Mouse (Mus musculus) v-Abl transformed pro-B cells (cell line): ENCODE results near the gene Ak7.

Experiments used
- in situ Hi-C, 2 experiments: fragments of 400-800 bp; cut with MboI; formaldehyde crosslinking; loops; one replicate each; pipeline ENCODE4 v1.15.1; 2025; ENCODE audit not compliant: unreplicated experiment in 2 of 2

Ak7 gene

GRCm38 (mm10) chr12:105777651-105778050 is 71.9 kb downstream of the Ak7 start:
- in situ Hi-C loops, result loop anchor here (25.0 kb wide), 1 partner anchor 235 kb away; the partner anchor contains the start of gene Vrk1 (in 2 of the 2)

GRCm38 (mm10) chr12:105784196-105784999 is 78.6 kb downstream of the Ak7 start, which contains the start of gene Papola:
Gene Papola (plus strand): TSS chr12:105784694.
- in situ Hi-C loops, result loop anchor here (10.0 to 25.0 kb wide), 2 partner anchors 228 to 750 kb away; partner anchors contain the start of genes Vrk1 (in 2 of the 2) and Glrx5 (in 1 of the 2)

- in situ Hi-C loops, result loop anchor here (5.0 to 25.0 kb wide), 3 partner anchors 98 to 750 kb away; partner anchors contain the start of genes Vrk1 (in 2 of the 2), Atg2b (in 1 of the 2) and Glrx5 (in 1 of the 2)
These were observed 79.4 kb downstream of the Ak7 start for GRCm38 (mm10) chr12:105785000-105785774.

- in situ Hi-C loops, result loop anchor here (5.0 to 25.0 kb wide), 3 partner anchors 99 to 751 kb away; partner anchors contain the start of genes Vrk1 (in 2 of the 2), Atg2b (in 1 of the 2) and Glrx5 (in 1 of the 2)
These were observed 80.3 kb downstream of the Ak7 start for GRCm38 (mm10) chr12:105786113-105786512.

GRCm38 (mm10) chr12:105787626-105788025 is 81.8 kb downstream of the Ak7 start:
- in situ Hi-C loops, result loop anchor here (5.0 to 25.0 kb wide), 3 partner anchors 100 to 753 kb away; partner anchors contain the start of genes Vrk1 (in 2 of the 2), Atg2b (in 1 of the 2) and Glrx5 (in 1 of the 2)

- in situ Hi-C loops, result loop anchor here (5.0 to 25.0 kb wide), 3 partner anchors 103 to 755 kb away; partner anchors contain the start of genes Vrk1 (in 2 of the 2), Atg2b (in 1 of the 2) and Glrx5 (in 1 of the 2)
These were observed 84.1 kb downstream of the Ak7 start for GRCm38 (mm10) chr12:105789885-105790284.

- in situ Hi-C loops, result loop anchor here (25.0 kb wide), 1 partner anchor 217 kb away; the partner anchor contains the start of gene Vrk1 (in 2 of the 2)
These were observed 89.1 kb downstream of the Ak7 start for GRCm38 (mm10) chr12:105794896-105795295.

GRCm38 (mm10) chr12:105798001-105798400 is 92.2 kb downstream of the Ak7 start:
- in situ Hi-C loops, result loop anchor here (25.0 kb wide), 1 partner anchor 214 kb away; the partner anchor contains the start of gene Vrk1 (in 2 of the 2)

GRCm38 (mm10) chr12:105805790-105806189 is 100.0 kb downstream of the Ak7 start:
- in situ Hi-C loops, result loop anchor here (25.0 kb wide), 1 partner anchor 1093 kb away; no protein-coding TSS in a partner anchor

- in situ Hi-C loops, result loop anchor here (25.0 kb wide), 1 partner anchor 1094 kb away; no protein-coding TSS in a partner anchor
These were observed 100.4 kb downstream of the Ak7 start for GRCm38 (mm10) chr12:105806205-105806604.

- in situ Hi-C loops, result loop anchor here (25.0 kb wide), 1 partner anchor 1095 kb away; no protein-coding TSS in a partner anchor
These were observed 101.6 kb downstream of the Ak7 start for GRCm38 (mm10) chr12:105807416-105807815.

- in situ Hi-C loops, result loop anchor here (25.0 kb wide), 1 partner anchor 1097 kb away; no protein-coding TSS in a partner anchor
These were observed 103.2 kb downstream of the Ak7 start for GRCm38 (mm10) chr12:105808945-105809344.

- in situ Hi-C loops, result loop anchor here (25.0 kb wide), 1 partner anchor 1098 kb away; no protein-coding TSS in a partner anchor
These were observed 104.8 kb downstream of the Ak7 start for GRCm38 (mm10) chr12:105810608-105811007.

- in situ Hi-C loops, result loop anchor here (25.0 kb wide), 1 partner anchor 1102 kb away; no protein-coding TSS in a partner anchor
These were observed 108.2 kb downstream of the Ak7 start for GRCm38 (mm10) chr12:105813957-105814356.

- in situ Hi-C loops, result loop anchor here (25.0 kb wide), 1 partner anchor 1111 kb away; no protein-coding TSS in a partner anchor
These were observed 117.7 kb downstream of the Ak7 start for GRCm38 (mm10) chr12:105823472-105823871.

- in situ Hi-C loops, result loop anchor here (25.0 kb wide), 1 partner anchor 1112 kb away; no protein-coding TSS in a partner anchor
These were observed 119.0 kb downstream of the Ak7 start for GRCm38 (mm10) chr12:105824743-105825142.

- in situ Hi-C loops, result no loop called here
These were observed 119.5 kb downstream of the Ak7 start for GRCm38 (mm10) chr12:105825266-105825665.
